Mouse (Mus musculus) hindbrain, embryonic 15.5 days (tissue): ENCODE results near the gene 2900026A02Rik. TPM values are rescaled to one million over a fixed set of nuclear protein-coding genes. Genes with fewer than 3 reads are reported as not detected.
A peak's percentile ranks its signal among the peaks of the same experiment; 100 is the strongest.

Experiments
- ATAC-seq: fragments of 200-750 bp; cut with Nextera tagmentation; 2 replicates; pipeline ENCODE4 v1.8.0; 2017; ENCODE audit warnings: low read depth, moderate number of reproducible peaks, moderate TSS enrichment; ENCODE audit not compliant: low FRiP score
- H3K27ac ChIP-seq: fragments of 300-500 bp; sonication (generic); replicated peaks from 2 replicates; pipeline ENCODE4 v1.5.1; 2015; ENCODE audit warnings: mild to moderate bottlenecking, inconsistent platforms
- H3K27me3 ChIP-seq: fragments of 300-500 bp; sonication (generic); 2 replicates; pipeline ENCODE4 v1.6.1; 2015; ENCODE audit warnings: control low read depth, inconsistent platforms
- H3K36me3 ChIP-seq: fragments of 300-500 bp; sonication (generic); 2 replicates; pipeline ENCODE4 v1.6.1; 2015; ENCODE audit warnings: control low read depth, inconsistent platforms
- H3K4me1 ChIP-seq: fragments of 300-500 bp; sonication (generic); replicated peaks from 2 replicates; pipeline ENCODE4 v1.6.1; 2015; ENCODE audit warnings: control low read depth, inconsistent platforms
- H3K4me2 ChIP-seq: fragments of 300-500 bp; sonication (generic); 2 replicates; pipeline ENCODE4 v1.6.1; 2015; ENCODE audit warnings: moderate library complexity, mild to moderate bottlenecking, inconsistent platforms
- H3K4me3 ChIP-seq: fragments of 300-500 bp; sonication (generic); 2 replicates; pipeline ENCODE4 v1.5.1; 2015; ENCODE audit warnings: mild to moderate bottlenecking, inconsistent platforms
- H3K9ac ChIP-seq: fragments of 300-500 bp; sonication (generic); 2 replicates; pipeline ENCODE4 v1.6.1; 2015; ENCODE audit warnings: inconsistent platforms
- H3K9me3 ChIP-seq: fragments of 300-500 bp; sonication (generic); 2 replicates; pipeline ENCODE4 v1.6.1; 2016; ENCODE audit warnings: control low read depth, inconsistent platforms
- WGBS: fragments of 180-500 bp; shearing (Covaris S2); methylation state at CpG from one replicate; pipeline ENCODE4 v1.1.7; 2015; 5-methylcytosine and 5-hydroxymethylcytosine counted together
- polyA plus RNA-seq: library from polyadenylated mRNA; unstranded; fragments of >200 nt; fragmentation: Nextera tagmentation; extraction: Ambion mirVana; gene quantifications from 2 replicates; pipeline ENCODE4 v1.2.1, GENCODE M21; 2015

Gene 2900026A02Rik
- polyA plus RNA-seq, 1 experiment from 2014 or later, result 3.9 TPM

DNA sequence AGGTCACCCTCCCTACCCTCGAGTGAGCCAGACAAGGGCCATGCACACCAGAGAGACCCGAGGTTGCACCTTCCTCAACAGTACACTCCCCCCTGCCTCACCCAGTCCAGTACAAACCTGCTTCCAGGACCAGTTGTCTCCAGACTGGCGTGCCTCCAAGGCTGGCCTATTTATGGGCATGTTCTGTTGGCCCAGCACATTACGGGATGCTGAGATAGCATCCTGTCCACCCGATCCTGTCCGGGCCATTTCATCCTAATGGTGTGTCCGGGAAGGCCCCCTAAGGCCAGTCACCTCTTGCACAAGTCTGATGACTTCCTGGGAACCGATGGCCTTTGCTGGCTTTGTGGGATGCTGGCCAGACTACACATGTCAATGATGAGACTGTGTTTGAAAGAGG is 139.6 kb downstream of the 2900026A02Rik start, which contains the start of gene Crybb3:
TSS of gene Crybb3 (minus strand) at position 146 of the 400 bp plus-strand sequence.
- 80% methylated on average over 8 of the region's 8 CpGs for WGBS
- Histone ChIP-seq H3K4me1 (peaks cover 14% of the 10 kb centered on the region), H3K4me3 (no peak within 1 kb of the TSS), H3K36me3 (no peaks in the 10 kb centered on the region), H3K9me3 (no peaks in the 10 kb centered on the region), H3K27me3 (no peaks in the 10 kb centered on the region), H3K27ac (no peak within 1 kb of the TSS), H3K9ac (no peak within 1 kb of the TSS), H3K4me2 (no peak within 1 kb of the TSS)
- no peak for ATAC-seq

DNA sequence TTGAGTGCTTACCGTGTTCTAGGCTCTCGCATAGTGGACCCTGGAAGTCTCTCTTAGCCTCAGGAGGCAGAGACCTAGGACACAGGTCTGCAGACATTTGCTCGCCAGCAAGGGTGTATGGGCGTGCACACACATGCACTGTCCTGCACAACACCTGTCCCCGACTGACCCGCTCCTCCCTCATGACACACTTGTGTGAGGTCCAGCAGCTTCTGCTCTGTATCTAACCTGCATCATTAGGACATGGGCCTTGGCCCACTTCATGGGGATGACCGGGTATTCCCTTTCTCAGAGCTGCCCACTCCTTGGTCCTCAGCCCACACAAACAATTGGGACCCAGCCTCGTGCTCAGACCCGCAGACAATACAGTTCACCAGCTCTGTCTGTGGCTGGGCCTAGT is 140.0 kb downstream of the 2900026A02Rik start:
- H3K4me2 ChIP-seq, result no peak overlapping the region
- no peak; the same call in 1 of the 2 replicates for ATAC-seq
- H3K4me1 ChIP-seq, result peaks cover 9% of the 10 kb centered on the region
- WGBS, result 92% methylated on average over 9 of the region's 9 CpGs
- H3K4me3 ChIP-seq, result no peak overlapping the region
- H3K9me3 ChIP-seq, result no peaks in the 10 kb centered on the region
- H3K36me3 ChIP-seq, result no peaks in the 10 kb centered on the region
- no peak overlapping the region for H3K9ac ChIP-seq
- no peak overlapping the region for H3K27ac ChIP-seq
- H3K27me3 ChIP-seq, result no peaks in the 10 kb centered on the region

DNA sequence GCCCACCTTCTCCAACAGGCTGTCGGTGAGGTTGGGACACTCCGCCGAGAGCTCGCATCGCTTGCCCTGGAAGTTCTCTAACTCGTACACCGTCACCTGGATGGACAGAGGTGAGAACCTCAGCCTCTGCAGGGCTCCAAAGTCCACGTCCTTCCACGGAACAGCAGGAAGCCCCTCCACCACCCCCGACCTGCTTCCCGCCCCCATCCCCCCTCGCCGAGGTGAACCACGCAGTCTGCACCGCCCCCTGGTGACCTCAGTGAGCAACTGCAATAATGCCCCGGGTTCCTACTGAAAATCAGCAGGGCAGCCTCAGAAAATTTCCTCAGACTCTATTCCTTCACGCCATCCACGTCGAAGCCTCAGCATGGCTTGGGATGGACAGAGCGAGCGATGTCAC is 141.3 kb downstream of the 2900026A02Rik start:
- no peak for ATAC-seq
- peak overlapping the region; percentile 40 for H3K4me2 ChIP-seq

DNA sequence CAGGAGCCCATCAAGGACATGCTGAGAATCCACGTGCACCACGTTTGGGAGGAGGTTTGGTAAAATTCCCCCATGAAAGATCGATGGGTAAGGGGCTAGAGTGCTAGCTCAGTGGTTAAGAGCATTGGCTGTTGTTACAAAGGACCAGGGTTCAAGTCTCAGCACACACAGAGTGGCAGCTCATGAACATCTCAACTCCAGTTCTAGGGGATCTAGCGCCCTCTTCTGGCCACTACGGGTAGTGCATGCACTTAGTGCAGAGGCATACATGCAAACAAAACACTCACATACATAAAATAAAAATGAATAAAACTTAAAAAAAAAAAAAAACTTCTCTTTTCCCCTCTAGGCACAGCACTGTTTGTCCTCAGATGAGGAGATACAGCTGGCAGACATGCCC is 142.3 kb downstream of the 2900026A02Rik start:
- Histone ChIP-seq H3K4me1 (peaks cover 4% of the 10 kb centered on the region), H3K27me3 (no peaks in the 10 kb centered on the region), H3K9me3 (no peaks in the 10 kb centered on the region), H3K36me3 (no peaks in the 10 kb centered on the region), H3K27ac (no peak overlapping the region), H3K4me3 (no peak overlapping the region), H3K9ac (no peak overlapping the region), H3K4me2 (no peak overlapping the region)
- ATAC-seq, result no peak
- whole genome bisulfite sequencing, result 68% methylated on average over 5 of the region's 5 CpGs

More for the DNA sequence above, 141.3 kb downstream of the 2900026A02Rik start:
- H3K4me1 ChIP-seq, result peaks cover 4% of the 10 kb centered on the region
- no peaks in the 10 kb centered on the region for H3K36me3 ChIP-seq
- no peak overlapping the region for H3K4me3 ChIP-seq
- no peaks in the 10 kb centered on the region for H3K27me3 ChIP-seq
- no peaks in the 10 kb centered on the region for H3K9me3 ChIP-seq
- no peak overlapping the region for H3K9ac ChIP-seq
- WGBS, result 27% methylated on average over 21 of the region's 21 CpGs
- H3K27ac ChIP-seq, result no peak overlapping the region

DNA sequence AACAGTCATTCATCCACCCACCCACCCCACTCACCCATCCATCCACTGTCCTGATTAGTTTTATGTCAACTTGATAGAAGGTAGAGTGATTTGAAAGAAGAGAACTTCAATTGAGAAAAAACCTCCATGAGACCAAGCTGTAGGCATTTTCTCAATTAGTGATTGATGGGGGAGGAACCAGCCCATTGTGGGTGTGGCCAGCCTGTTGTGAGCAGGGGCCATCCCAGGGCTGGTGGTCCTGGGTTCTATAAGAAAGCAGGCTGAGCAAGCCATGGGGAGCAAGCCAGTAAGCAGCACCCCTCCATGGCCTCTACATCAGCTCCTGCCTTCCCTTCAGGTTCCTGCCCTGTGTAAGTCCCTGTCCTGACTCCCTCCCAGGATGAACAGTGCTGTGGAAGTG is 151.0 kb downstream of the 2900026A02Rik start, which contains the start of gene Crybb2:
TSS of gene Crybb2 (minus strand) at position 101 of the 400 bp plus-strand sequence.
- H3K9me3 ChIP-seq, result no peaks in the 10 kb centered on the region
- no peaks in the 10 kb centered on the region for H3K27me3 ChIP-seq
- no peak within 1 kb of the TSS for H3K9ac ChIP-seq
- H3K4me3 ChIP-seq, result no peak within 1 kb of the TSS
- no peak within 1 kb of the TSS for H3K27ac ChIP-seq
- no peaks in the 10 kb centered on the region for H3K36me3 ChIP-seq
- ATAC-seq, result no peak
- no peaks in the 10 kb centered on the region for H3K4me1 ChIP-seq
- H3K4me2 ChIP-seq, result no peak within 1 kb of the TSS

DNA sequence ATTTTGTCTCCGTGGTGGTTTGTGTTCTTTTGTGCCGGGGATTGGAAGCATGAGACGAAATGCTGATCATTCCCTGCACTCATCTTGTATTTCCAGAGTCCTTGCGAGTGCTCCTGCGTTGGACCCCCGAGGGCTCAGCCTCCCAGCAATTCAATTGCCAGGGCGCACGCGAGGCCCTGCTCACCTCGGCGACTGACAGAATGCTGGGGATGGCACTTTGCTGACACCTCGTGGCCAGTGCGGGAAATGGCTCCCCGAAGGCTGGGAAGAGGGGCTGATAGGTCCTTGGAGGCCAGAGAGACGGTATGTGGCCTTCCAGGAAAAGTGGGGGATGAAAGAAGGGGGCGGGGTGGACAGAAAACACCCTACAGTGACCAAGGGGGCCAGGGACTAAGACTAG is 166.7 kb downstream of the 2900026A02Rik start:
- Histone ChIP-seq H3K9ac (no peak overlapping the region), H3K4me3 (no peak overlapping the region), H3K27me3 (0 out of 2 replicates have a peak, but pooled peaks cover 3% of the 10 kb centered on the region), H3K9me3 (no peaks in the 10 kb centered on the region), H3K4me1 (peaks cover 8% of the 10 kb centered on the region; the same call in 1 of the 2 replicates), H3K27ac (no peak overlapping the region), H3K36me3 (no peaks in the 10 kb centered on the region), H3K4me2 (no peak overlapping the region)
- peak; percentile 45; the same call in 1 of the 2 replicates for ATAC-seq
- WGBS, result 3% methylated on average over 16 of the region's 16 CpGs

DNA sequence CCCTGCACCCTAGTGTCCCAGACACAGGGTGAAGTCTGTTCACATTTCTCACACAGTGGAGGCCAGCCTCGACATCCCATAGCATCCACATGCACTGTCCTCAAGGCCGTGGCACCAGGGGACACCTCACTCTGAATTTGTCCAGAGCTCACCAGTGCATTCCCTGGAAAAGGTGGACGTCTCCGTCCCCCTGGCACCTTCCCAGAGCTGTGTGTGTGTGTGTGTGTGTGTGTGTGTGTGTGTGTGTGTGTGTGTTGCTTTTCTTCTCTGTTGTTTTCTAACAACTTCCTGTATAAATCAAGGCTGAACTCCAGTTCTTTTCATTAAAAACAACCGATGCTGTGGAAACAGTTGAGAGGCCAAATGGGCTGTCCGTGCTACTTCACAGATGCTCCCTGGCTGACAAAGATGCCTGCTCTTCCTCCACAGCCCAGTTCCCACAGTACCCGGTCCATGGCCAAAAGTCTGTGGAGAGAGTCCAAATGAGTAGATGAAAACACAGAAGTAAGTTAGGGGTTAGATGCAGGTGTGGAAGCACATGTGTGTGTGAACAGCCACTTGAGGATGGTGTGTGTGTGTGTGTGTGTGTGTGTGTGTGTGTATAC is 170.4 kb downstream of the 2900026A02Rik start:
- no peak overlapping the region for H3K4me2 ChIP-seq
- H3K4me3 ChIP-seq, result no peak overlapping the region
- ATAC-seq, result no peak
- H3K4me1 ChIP-seq, result peaks cover 8% of the 10 kb centered on the region
- H3K9ac ChIP-seq, result no peak overlapping the region
- 0 out of 2 replicates have a peak overlapping the region, but pooled peaks have one; percentile 18 for H3K27ac ChIP-seq
- WGBS, result 55% methylated on average over 7 of the region's 7 CpGs
- no peaks in the 10 kb centered on the region for H3K9me3 ChIP-seq
- no peaks in the 10 kb centered on the region for H3K36me3 ChIP-seq
- H3K27me3 ChIP-seq, result 0 out of 2 replicates have a peak, but pooled peaks cover 3% of the 10 kb centered on the region

DNA sequence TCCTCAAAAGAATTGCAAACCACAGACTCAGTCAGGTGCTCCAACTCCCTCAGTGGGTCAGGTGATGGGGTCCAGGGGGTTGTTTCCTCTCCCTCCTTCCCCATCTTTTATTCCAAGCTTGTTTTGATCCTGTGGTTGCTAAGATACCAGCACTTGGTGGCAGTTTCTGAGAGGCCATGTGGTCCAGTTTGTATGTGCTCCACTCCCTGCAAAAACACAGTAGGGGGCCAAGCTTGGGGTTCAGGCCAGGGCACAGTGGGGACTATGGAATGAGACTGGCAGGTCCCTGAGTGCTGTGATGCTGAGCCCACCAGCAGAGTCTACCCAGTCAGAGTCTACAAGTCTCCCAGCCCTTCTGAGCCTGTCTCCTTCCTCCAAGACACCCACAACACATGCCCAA is 171.2 kb downstream of the 2900026A02Rik start:
- no peaks in the 10 kb centered on the region for H3K36me3 ChIP-seq
- no peak overlapping the region for H3K27ac ChIP-seq
- no peak overlapping the region for H3K4me2 ChIP-seq
- H3K27me3 ChIP-seq, result 0 out of 2 replicates have a peak, but pooled peaks cover 2% of the 10 kb centered on the region
- H3K9ac ChIP-seq, result no peak overlapping the region
- no peak overlapping the region for H3K4me3 ChIP-seq
- peaks cover 12% of the 10 kb centered on the region for H3K4me1 ChIP-seq
- H3K9me3 ChIP-seq, result no peaks in the 10 kb centered on the region
- no peak for ATAC-seq

DNA sequence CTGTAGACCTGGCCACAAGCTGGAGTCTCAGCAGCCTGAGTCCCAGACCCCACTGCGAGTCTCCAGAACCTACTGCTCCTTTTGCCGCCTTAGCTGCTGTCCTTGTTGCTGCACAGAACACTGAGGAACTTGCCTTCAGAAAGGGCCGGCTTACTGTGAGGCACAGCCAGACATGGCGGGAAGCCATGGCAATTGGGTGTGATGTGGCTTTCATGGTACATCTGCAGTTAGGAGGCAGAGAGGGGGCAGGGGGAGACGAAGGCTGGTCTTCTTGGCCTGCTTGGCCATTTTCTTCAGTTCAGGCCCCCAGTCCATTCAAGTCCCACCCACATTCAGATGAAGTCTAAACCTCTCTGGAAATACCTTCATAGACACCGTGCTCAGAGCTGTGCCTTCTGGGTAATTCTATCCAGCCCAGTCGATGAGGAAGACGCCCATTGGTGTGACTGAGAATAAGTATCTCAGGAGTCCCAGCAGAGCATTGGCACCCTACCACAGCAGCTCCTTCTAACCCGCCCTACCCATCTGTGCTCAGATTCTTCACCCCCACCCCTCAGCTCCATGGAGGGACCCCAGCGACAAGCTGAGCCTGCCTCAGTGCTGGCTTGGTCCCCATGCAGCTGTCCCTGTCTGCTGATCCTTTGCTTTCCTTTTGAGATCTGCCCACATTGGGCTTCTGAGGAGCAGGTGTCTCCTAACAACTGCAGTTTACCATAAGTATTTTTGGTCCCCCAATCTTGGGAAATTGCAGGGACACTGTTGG is 175.3 kb downstream of the 2900026A02Rik start:
- Histone ChIP-seq H3K27me3 (no peaks in the 10 kb centered on the region), H3K9me3 (no peaks in the 10 kb centered on the region), H3K36me3 (no peaks in the 10 kb centered on the region), H3K27ac (no peak overlapping the region), H3K4me1 (peaks cover 24% of the 10 kb centered on the region), H3K9ac (no peak overlapping the region), H3K4me3 (no peak overlapping the region), H3K4me2 (no peak overlapping the region)
- peak; percentile 36; the same call in 1 of the 2 replicates for ATAC-seq
- 83% methylated on average over 10 of the region's 10 CpGs for WGBS

DNA sequence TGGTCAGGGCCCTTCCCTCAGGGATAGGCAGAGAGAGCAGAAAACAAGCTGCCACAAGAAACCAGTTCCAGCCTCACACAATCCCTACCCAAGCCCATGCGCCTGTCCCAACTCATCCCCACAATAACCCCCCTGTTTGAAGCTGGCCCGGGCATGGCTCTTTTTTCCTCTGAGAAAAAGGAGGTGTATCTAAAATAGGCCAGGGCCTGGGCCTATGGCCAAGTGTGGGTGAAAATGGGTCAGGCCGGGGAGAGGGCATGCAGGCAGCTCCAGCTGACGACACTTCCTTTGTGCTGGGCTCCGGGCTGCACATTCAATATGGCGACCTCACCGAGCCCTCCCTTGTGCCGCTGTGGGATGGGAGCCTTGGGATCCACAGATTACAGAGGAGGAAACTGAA is 177.5 kb downstream of the 2900026A02Rik start:
- H3K9ac ChIP-seq, result no peak overlapping the region
- no peaks in the 10 kb centered on the region for H3K36me3 ChIP-seq
- H3K9me3 ChIP-seq, result no peaks in the 10 kb centered on the region
- peaks cover 20% of the 10 kb centered on the region for H3K4me1 ChIP-seq
- H3K4me2 ChIP-seq, result no peak overlapping the region
- peak overlapping the region; percentile 23; the same call in 1 of the 2 replicates for H3K27ac ChIP-seq
- WGBS, result 61% methylated on average over 8 of the region's 8 CpGs
- no peak overlapping the region for H3K4me3 ChIP-seq
- H3K27me3 ChIP-seq, result no peaks in the 10 kb centered on the region
- no peak for ATAC-seq

DNA sequence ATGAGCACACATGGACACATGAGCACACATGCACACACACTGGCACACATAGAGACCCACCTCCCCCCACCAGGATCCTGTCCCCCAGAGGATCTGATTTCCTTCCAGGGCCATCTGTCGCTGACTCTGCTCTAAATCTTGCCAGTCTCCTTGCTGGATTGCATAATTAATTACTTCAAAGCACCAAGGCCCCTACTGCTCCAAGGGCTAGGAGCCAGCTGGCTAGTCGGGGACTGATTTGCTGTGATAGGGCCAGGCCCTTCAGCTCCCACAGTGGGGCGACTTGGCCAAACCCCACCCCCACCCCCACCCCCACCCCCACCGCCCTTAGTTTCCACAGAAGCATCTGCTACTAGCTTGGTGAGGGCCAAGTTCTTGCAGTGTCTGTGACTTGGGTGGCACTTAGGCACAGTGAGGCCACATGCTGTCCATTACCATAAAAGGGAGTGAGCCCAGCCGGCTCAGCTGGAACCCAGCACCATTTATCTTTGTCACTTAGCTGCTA is 179.4 kb downstream of the 2900026A02Rik start:
- H3K27me3 ChIP-seq, result no peaks in the 10 kb centered on the region
- peak; percentile 92 for ATAC-seq
- no peaks in the 10 kb centered on the region for H3K36me3 ChIP-seq
- 0% methylated on average over 4 of the region's 5 CpGs for WGBS
- H3K27ac ChIP-seq, result peak overlapping the region; percentile 39
- no peak overlapping the region for H3K4me2 ChIP-seq
- peaks cover 20% of the 10 kb centered on the region for H3K4me1 ChIP-seq
- no peak overlapping the region for H3K9ac ChIP-seq
- H3K4me3 ChIP-seq, result no peak overlapping the region
- no peaks in the 10 kb centered on the region for H3K9me3 ChIP-seq

DNA sequence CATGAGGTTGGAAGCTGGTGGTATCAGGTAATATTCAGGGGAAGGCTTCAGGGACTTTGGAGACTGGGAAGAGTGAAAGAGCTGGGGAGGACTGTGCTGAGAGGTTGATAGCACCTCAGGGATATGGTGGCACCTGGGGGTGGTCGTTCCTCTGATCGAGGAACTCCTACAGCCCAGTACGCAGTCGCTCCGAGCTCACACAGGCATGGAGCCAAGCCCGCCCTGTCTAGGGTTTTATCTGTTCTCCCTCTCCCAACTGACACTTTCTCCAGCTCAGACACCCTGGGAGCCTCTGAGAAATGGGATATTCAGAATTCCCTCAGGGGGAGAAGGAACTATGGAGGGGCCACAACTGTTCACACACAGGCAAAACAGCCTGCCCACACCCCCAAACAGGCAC is 180.3 kb downstream of the 2900026A02Rik start:
- 53% methylated on average over 6 of the region's 6 CpGs for WGBS
- no peaks in the 10 kb centered on the region for H3K9me3 ChIP-seq
- H3K27me3 ChIP-seq, result no peaks in the 10 kb centered on the region
- no peak overlapping the region for H3K9ac ChIP-seq
- H3K27ac ChIP-seq, result peak overlapping the region; percentile 39; the same call in 1 of the 2 replicates
- H3K4me2 ChIP-seq, result no peak overlapping the region
- H3K36me3 ChIP-seq, result no peaks in the 10 kb centered on the region
- H3K4me3 ChIP-seq, result no peak overlapping the region
- peaks cover 20% of the 10 kb centered on the region for H3K4me1 ChIP-seq
- ATAC-seq, result no peak
